Mouse (Mus musculus) adrenal gland, adult 2 months (tissue): Measurements from ENCODE around the gene Ubn2. TPM values are rescaled to one million over a fixed set of nuclear protein-coding genes. Genes with fewer than 3 reads are reported as not detected.
"Not testable (repeated sequence)": the region's sequence is repeated elsewhere in the genome, so short reads cannot be mapped to it uniquely, and the experiment has no call there.

ENCODE experiments used
- DNase-seq: peaks from one replicate; pipeline ENCODE4 v3.0.0; 2021
- microRNA-seq, 2 experiments: library from miRNA; unstranded; fragments of <30 nt; microRNA quantifications; one replicate each; pipeline ENCODE4 v1.2.0; 2021
- polyA plus RNA-seq: library from polyadenylated mRNA; depleted of rRNA; stranded (reverse); fragments of >200 nt; gene quantifications from 2 replicates; pipeline ENCODE4 v1.2.3, GENCODE M21; 2012; rRNA removed
- total RNA-seq, 2 experiments: library from RNA; stranded (reverse); gene quantifications; 2 replicates each; pipeline ENCODE4 v1.2.3; 2021

Ubn2 gene
- total and polyA plus RNA-seq, 3 experiments, result 2.9 to 35.4 (median 19.4) TPM

DNA sequence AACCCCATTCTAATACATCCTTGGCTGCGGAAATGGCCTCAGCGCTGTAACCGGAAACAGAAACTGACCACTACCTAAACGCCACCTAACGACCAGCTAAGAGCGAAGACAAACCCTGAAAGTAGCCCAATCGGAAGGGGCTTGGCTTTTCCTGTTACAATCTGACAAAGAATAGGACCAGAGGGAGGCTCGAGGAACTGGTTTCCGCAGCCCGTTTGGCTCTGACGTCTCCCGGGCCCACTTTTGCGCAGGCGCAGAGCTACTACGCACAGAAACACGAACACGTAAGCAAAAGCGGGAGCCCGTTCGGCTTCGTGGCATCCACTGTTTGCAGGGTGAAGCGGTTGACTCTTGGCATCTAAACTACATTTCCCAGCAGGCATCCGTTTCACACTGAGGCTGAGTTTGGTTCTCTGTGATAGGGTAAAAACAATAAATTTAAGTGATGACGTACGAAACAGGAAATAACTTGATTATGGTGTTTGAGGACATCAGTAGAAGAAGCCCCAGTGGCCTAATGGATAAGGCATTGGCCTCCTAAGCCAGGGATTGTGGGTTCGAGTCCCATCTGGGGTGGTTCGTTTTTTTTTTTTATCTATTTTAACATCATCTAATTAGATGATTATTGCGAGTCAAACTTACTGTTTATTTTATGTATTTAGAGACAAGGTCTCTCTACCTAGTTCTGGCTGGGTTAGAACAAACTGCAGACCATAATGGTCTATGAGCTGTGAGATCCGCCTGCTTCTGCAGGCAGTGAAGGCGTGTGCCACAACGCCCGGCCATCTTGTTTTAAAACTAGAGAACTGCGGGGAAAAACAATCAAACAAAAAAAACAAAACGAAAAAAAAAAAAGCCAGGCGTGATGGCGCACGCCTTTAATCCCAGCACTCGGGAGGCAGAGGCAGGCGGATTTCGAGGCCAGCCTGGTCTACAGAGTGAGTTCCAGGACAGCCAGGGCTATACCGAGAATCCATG is 100.0 kb downstream of the Ubn2 start, which contains the start of gene Fmc1:
Gene Fmc1, plus strand, starts transcription at position 75 of the 978 bp plus-strand sequence.
- DNase-seq, result peak; percentile 98

DNA sequence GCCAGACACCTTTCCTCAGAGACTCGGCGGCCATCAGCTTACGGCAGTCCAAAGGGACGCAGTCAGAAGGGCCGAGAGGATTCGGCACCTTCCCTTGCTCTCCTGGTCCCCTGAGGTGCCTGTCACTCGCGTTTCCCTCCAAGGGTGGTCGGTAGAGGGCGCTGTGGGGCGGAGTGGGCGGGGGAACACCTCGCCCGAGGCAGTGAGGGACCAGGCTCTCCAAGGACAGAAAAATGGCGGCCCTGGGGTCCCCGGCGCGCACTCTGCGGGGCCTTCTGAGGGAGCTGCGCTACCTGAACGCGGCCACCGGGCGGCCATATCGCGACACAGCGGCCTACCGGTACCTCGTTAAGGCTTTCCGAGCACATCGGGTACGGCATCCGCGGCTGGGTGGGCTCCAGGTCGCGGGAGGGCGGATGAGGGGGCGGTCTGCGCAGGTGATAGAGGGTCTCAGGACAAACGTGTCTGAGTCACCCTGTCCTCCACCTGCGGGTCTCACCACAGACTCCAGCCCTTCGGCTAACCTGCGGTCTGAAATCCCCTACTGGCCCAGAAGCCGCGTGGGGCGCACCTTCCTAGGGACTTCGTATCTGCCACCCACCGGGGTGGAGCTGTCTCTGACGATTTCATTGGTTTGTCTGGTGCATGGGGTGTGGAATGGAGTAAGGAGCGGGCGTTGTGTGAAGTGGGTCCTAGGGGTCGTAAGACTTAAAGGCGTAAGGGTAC is 101.1 kb downstream of the Ubn2 start:
- peak; percentile 99 for DNase-seq

DNA sequence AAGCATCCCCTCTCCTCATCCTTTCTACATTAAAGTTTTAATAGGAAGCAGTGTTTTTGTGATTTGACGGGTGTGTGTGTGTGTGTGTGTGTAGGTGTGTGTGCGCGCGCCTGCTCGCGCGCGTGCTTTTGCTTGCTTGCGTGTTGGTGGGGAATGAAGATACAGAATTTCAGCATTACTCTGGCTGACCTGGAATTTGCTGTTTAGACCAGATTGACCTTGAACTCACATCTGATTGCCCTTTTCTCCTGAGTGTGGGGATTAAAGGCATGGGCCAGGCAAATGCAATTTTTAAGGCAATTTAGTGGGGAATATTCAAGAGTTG is 101.6 kb downstream of the Ubn2 start:
- DNase-seq, result no peak

DNA sequence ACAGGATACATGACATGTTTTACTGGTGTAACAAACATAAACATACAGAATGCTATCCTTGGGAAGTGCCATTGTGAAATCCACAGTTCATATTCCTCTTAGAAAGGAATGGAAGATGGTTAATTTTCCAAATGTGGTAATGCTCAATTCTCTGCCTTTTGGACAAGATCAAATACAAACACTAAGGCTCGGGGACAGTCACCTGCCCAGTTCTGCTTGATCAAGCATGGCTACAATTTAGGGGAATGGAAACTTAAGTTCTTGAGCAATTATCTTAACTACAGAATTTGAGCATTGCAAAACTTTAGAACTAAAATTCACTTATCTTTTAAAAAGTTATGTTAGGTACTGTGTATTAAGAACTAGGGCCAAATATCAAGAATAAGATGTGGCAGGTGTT is 102.0 kb downstream of the Ubn2 start:
- DNase-seq, result no peak

DNA sequence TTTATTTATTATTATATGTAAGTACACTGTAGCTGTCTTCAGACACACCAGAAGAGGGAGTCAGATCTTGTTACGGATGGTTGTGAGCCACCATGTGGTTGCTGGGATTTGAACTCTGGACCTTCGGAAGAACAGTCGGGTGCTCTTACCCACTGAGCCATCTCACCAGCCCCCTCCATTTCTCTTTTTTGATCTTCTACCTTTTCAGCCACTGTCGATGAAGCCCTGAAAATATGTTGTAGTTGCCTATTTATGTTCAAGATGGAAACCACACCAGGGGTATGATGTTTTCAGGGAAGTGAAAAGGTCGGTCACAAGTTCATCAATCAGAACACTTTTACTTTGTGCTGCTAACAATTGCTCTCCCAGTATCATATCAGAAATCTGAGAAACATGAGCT is 110.4 kb downstream of the Ubn2 start:
- not testable (repeated sequence) for DNase-seq

DNA sequence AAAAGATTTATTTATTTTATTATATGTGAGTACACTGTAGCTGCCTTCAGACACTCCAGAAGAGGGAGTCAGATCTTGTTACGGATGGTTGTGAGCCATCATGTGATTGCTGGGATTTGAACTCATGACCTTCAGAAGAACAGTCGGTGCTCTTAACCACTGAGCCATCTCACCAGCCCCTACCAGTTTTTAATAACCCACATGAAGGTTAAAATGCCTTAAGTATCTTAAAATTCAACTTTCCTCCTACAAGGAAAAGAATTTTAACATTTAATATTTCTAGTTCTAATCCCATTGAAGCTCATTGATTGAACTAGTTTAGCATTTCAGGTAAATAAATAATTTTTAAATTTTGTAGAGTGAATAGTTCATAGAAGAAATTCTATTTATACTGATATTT is 113.3 kb downstream of the Ubn2 start:
- not testable (repeated sequence) for DNase-seq

DNA sequence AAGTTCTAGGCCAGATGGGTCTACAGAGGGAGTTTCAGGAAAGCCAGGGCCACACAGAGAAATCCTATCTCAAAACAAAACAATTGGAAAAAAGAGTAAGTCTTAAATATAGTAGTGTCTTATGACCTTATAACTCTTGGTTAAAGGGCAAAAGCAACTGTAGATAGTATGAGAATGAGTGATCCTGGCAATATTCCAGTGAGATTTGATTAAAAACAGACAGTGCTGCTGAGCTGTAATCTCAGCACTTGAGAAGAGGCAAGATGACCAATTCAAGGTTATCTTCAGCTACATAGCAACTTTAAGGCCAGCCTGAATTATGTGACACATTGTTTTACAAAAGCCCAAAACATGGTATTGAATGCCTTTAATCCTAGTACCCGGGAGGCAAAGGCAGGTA is 114.0 kb downstream of the Ubn2 start:
- DNase-seq, result peak; percentile 22

DNA sequence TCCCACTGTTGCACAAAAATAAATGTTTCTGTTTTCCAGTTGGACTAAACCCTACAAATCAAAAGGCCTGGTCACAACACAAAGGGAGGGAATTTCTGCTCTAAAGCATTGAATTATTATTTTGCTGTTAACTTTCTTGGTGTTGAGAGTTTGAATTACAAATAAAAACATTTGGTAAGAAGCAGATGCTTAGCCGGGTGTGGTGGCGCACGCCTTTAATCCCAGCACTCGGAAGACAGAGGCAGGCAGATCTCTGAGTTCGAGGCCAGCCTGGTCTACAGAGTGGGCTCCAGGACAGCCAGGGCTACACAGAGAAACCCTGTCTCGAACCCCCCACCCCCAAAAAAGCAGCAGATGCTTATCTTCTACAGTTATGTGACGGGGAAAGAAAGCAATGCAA is 114.8 kb downstream of the Ubn2 start:
- DNase-seq, result not testable (repeated sequence)

DNA sequence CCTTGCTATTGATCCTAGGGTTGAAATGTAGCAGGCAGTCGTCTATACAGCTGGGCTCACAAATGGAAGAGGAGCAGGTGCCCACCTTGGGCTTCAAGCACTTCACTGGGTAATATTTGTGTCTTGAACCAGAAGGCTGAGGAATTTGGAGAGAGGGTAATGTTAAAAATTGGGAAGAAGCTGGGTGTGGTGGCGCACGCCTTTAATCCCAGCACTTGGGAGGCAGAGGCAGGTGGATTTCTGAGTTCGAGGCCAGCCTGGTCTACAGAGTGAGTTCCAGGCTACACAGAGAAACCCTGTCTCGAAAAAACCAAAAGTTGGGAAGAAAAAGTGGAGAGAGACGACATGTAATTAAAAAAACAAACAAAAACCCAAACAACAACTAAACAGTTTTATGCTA is 116.1 kb downstream of the Ubn2 start:
- DNase-seq, result peak; percentile 14

DNA sequence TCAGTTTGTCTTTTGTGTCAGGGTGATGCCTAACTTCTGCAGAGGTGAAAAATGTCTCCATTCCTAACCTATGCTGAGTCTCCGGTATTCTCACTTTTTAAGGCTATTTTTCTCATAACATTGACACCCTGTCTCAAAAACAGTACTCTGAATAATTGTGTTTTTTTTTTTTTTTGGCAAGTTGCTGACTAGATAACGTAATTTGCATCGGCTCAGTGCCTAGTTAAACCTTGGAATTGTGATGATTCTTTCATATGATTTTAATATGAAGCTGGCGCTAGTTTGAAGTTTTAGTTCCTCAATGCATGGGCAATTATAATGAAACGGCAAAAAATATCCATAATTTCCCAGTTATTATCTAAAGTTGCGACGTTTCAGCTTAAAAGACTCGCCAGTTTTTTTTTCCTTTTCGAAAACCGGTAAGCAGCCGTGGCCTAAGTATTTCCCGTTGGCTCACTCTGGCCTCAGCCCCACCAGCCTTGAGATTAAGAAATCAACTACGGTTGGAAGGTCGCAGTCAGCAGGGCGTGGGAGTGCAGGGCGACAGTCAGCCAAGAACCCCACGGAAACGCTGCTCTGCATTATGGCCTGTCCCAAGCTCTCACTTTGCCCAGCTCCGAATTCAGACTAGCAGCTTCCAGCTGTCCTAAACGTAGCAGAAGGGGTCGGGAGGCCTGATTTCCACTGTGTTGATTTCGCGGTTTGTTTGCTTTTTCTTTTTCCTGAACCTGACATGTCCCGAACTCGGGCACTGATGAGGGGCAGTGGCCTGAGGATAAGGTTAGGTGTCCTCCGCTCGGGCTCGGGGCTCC is 116.7 kb downstream of the Ubn2 start:
- DNase-seq, result peak; percentile 90

DNA sequence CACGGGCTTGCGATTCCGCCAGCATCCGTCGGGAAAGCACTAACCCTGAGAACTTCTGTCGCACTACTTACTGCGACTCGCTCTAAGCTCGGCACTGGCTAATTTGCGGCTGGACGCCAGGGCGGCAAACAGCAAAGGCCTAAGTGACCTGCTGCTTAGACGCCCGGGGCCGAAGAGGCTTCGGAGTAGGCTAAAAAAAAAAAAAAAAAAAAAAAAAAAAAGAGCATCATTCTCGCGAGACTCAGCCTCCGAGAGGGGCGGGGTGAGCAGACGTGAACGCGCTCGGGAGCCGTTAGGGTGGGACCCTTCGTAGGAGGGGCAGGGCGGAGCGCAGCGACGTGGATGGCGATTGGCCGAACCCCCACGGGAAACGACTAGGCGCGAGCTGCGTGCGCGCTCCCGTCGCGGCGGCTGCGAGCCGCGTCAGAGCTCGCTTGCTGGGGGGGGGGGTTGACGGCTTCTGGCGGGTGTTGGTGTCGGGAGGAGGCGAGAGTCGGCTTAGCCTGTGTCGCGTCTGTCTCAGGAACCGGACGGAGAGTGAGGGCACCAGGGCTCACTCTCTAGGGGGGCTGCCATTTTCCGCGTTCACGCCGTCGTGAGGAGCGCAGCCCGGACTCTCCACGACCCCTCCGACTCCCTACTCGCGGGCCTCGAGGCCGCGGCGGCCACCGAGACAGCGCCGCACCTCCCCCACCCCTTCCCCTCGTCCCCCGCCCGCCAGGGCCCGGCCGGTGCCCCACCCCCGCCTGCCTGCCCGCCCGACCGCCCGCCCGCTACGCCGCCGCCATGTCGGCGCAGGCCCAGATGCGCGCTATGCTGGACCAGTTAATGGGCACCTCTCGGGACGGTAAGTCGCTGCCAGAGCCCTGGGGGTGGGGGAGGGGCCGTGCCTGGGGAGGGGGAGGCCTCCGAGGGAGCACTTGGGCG is 117.6 kb downstream of the Ubn2 start, which contains the start of gene Luc7l2:
Gene Luc7l2, plus strand, starts transcription at position 273 of the 927 bp plus-strand sequence.
- peak; percentile 97 for DNase-seq

DNA sequence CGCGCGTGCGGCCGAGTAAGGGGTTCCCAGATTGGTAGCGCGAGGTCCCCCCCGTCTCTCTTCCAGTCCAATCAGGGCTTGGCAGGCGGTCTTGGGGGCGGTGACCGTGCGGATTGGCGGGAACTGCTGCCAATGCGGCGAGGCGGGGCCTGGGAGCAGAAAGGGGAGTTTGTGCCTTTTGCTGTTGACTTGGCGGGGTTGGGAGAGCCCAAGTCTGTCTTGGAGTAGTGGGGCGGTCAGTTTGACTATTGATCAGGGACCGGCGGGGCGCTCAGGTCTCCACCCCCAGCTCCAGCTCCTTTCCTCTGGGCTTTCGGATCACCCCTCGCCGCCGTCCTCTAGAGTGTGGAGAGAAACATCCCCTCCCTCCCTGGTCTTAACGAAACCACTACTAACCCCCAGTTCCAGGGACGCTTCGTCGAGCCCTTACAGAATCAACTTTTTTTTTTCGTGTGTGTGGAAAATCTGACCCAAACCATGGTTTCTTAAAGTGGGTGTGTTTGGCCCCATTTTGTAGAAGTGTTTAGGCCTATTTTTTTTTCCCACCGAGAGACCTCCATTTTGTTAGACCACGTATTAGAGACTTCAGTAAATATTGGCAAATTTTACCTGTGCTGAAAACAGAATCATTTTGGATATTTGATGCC is 118.4 kb downstream of the Ubn2 start:
- DNase-seq, result peak; percentile 99

DNA sequence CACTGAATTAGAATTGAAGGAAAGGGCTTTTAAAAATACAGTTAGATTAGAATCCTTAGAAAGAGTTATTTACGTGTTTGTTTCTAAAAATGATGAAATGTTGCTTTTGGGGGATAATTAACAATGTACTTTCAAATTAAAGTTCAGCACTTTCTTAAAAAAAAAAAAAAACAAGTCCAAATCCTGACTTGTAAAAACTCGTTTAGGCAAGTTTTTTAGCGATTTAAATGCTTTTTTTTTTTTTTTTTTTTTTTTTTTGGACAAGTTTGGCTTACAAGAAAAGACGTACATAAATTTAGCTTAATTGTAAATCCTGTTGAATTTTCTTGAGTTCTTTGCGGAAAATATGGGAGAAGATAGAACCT is 118.9 kb downstream of the Ubn2 start:
- DNase-seq, result no peak

Small RNA genes lying within 50 kb of the gene (microRNA-seq; reads per million reads assigned to microRNA genes)
- gene Mir7670, result 0 to 0.41 reads per million in 2 experiments

Other genes starting within 250 kb of the Ubn2 start
- 1 to 10 TPM; 2.9 to 4.5 TPM for gene D630045J12Rik, start 179.9 kb upstream of the Ubn2 start, total RNA-seq
- gene D630045J12Rik, start 179.9 kb upstream of the Ubn2 start, polyA plus RNA-seq, result 3.2 and 4.1 TPM in 2 replicates
- 1 to 10 TPM; 2.2 to 3.1 TPM for gene Zc3hav1l, start 134.7 kb upstream of the Ubn2 start, total RNA-seq
- gene Zc3hav1l, start 134.7 kb upstream of the Ubn2 start, polyA plus RNA-seq, result 2.4 and 3.2 TPM in 2 replicates
- 10 to 100 TPM; 48.8 to 67.8 TPM for gene Zc3hav1, start 79.3 kb upstream of the Ubn2 start, total RNA-seq
- gene Zc3hav1, start 79.3 kb upstream of the Ubn2 start, polyA plus RNA-seq, result 26.2 and 32.0 TPM in 2 replicates
- gene Ttc26, start 52.5 kb upstream of the Ubn2 start, total RNA-seq, result 1 to 10 TPM; 2.8 to 5.7 TPM
- 0.39 and 0.52 TPM in 2 replicates for gene Ttc26, start 52.5 kb upstream of the Ubn2 start, polyA plus RNA-seq
- gene Fmc1, start 99.6 kb downstream of the Ubn2 start, total RNA-seq, result 100 to 1,000 TPM in 1 of 2 experiments, 10 to 100 TPM in 1; 82.5 to 132 TPM
- gene Fmc1, start 99.6 kb downstream of the Ubn2 start, polyA plus RNA-seq, result 564 and 655 TPM in 2 replicates
- gene Luc7l2, start 117.4 kb downstream of the Ubn2 start, total RNA-seq, result 100 to 1,000 TPM; 121 to 164 TPM
- 34.1 and 34.9 TPM in 2 replicates for gene Luc7l2, start 117.4 kb downstream of the Ubn2 start, polyA plus RNA-seq
- gene Klrg2, start 203.3 kb downstream of the Ubn2 start, total RNA-seq, result 1 to 10 TPM; 3.6 to 6.4 TPM
- gene Klrg2, start 203.3 kb downstream of the Ubn2 start, polyA plus RNA-seq, result 6.5 and 8.2 TPM in 2 replicates
- gene Clec2l, start 229.1 kb downstream of the Ubn2 start, total RNA-seq, result 1 to 10 TPM; 1.6 to 3.4 TPM
- gene Clec2l, start 229.1 kb downstream of the Ubn2 start, polyA plus RNA-seq, result 4.3 and 6.4 TPM in 2 replicates